Mouse (Mus musculus): ENCODE measurements around the gene H2-M2.

- TF ChIP-seq POLR2A (IDR thresholded peaks at IDR 0.05; ENCODE audit: borderline replicate concordance, extremely low read depth, insufficient read depth, insufficient read length, poor library complexity, severe bottlenecking) (no peak), CTCF (IDR thresholded peaks at IDR 0.05; ENCODE audit: borderline replicate concordance, extremely low read depth, insufficient read depth, insufficient read length) (no peak)
These were observed 8.7 kb upstream of the H2-M2 start, which contains the start of gene Olfr110 for GRCm38 (mm10) chr17:37491930-37492518.
